Mouse (Mus musculus) myocyte (in vitro differentiated cells): Measurements from ENCODE around the gene Rftn1. TPM values are rescaled to one million over a fixed set of nuclear protein-coding genes. Genes with fewer than 3 reads are reported as not detected.

Source experiments
- H3K27me3 ChIP-seq: one replicate; pipeline ENCODE4 v1.6.1; 2011; ENCODE audit not compliant: control insufficient read depth, insufficient read depth, insufficient read length
- H3K36me3 ChIP-seq: one replicate; pipeline ENCODE4 v1.6.1; 2011; ENCODE audit not compliant: control insufficient read depth, insufficient read depth
- H3K4me2 ChIP-seq: one replicate; pipeline ENCODE4 v1.6.1; 2011; ENCODE audit warnings: low read depth, control low read depth
- H3K4me3 ChIP-seq: one replicate; pipeline ENCODE4 v1.5.1; 2011; ENCODE audit warnings: mild to moderate bottlenecking, control low read depth, moderate library complexity
- H3K79me2 ChIP-seq: one replicate; pipeline ENCODE4 v1.6.1; 2011; ENCODE audit not compliant: control insufficient read depth, insufficient read depth
- H3ac ChIP-seq: one replicate; pipeline ENCODE4 v1.6.1; 2011; ENCODE audit not compliant: control insufficient read depth, insufficient read length
- CEBPB ChIP-seq: IDR thresholded peaks from 2 replicates; pipeline ENCODE4 v1.6.1; 2011; ENCODE audit warnings: mild to moderate bottlenecking, moderate library complexity; ENCODE audit not compliant: poor library complexity, insufficient read depth, severe bottlenecking
- E2F4 ChIP-seq: IDR thresholded peaks from one replicate; pipeline ENCODE4 v1.6.1; 2011; ENCODE audit warnings: mild to moderate bottlenecking, control low read depth, moderate library complexity; ENCODE audit not compliant: insufficient read depth
- MAX ChIP-seq: IDR thresholded peaks from one replicate; pipeline ENCODE4 v1.6.1; 2011; ENCODE audit warnings: low read depth, mild to moderate bottlenecking, control low read depth
- MYOD1 ChIP-seq, 3 experiments: IDR thresholded peaks; one replicate each; pipeline ENCODE4 v1.6.1; 2011; ENCODE audit warnings: control low read depth in 2 of 3, low read depth in 2 of 3, mild to moderate bottlenecking in 2 of 3, moderate library complexity in 1 of 3; ENCODE audit not compliant: insufficient read length in 2 of 3, control insufficient read depth in 1 of 3
- MYOG ChIP-seq, 3 experiments: IDR thresholded peaks; one replicate each; pipeline ENCODE4 v1.6.1; 2011; ENCODE audit warnings: control low read depth in 2 of 3, low read depth in 2 of 3, mild to moderate bottlenecking in 2 of 3; ENCODE audit not compliant: insufficient read length in 2 of 3, control insufficient read depth in 1 of 3, insufficient read depth in 1 of 3
- POLR2A ChIP-seq: IDR thresholded peaks from one replicate; pipeline ENCODE4 v1.6.1; 2011; ENCODE audit warnings: low read depth, mild to moderate bottlenecking, control low read depth, moderate library complexity; ENCODE audit not compliant: insufficient read length
- POLR2AphosphoS2 ChIP-seq: IDR thresholded peaks from one replicate; pipeline ENCODE4 v1.6.1; 2011; ENCODE audit warnings: low read depth, control low read depth; ENCODE audit not compliant: insufficient read length
- REST ChIP-seq: IDR thresholded peaks from one replicate; pipeline ENCODE4 v1.6.1; 2011; ENCODE audit warnings: mild to moderate bottlenecking, control low read depth, moderate library complexity; ENCODE audit not compliant: insufficient read depth, insufficient read length
- SRF ChIP-seq: IDR thresholded peaks from one replicate; pipeline ENCODE4 v1.6.1; 2011; ENCODE audit warnings: low read depth; ENCODE audit not compliant: control insufficient read depth, insufficient read length
- TCF12 ChIP-seq: IDR thresholded peaks from one replicate; pipeline ENCODE4 v1.6.1; 2011; ENCODE audit warnings: mild to moderate bottlenecking, control low read depth; ENCODE audit not compliant: poor library complexity, insufficient read depth, severe bottlenecking
- TCF3 ChIP-seq: IDR thresholded peaks from one replicate; pipeline ENCODE4 v1.6.1; 2011; ENCODE audit warnings: low read depth, control low read depth; ENCODE audit not compliant: insufficient read length
- USF1 ChIP-seq: IDR thresholded peaks from one replicate; pipeline ENCODE4 v1.6.1; 2011; ENCODE audit warnings: low read depth, mild to moderate bottlenecking, control low read depth, moderate library complexity
- polyA plus RNA-seq: library from polyadenylated mRNA; unstranded; fragments of >200 nt; fragmentation: generic; extraction: Trizol; gene quantifications from one replicate; pipeline ENCODE4 v1.2.1, GENCODE M21; 2012; ENCODE audit warnings: missing spikeins

The Rftn1 gene
- polyA plus RNA-seq, 1 experiment, result 0.40 TPM

GRCm38 (mm10) chr17:49974996-49975395 is 215.5 kb downstream of the Rftn1 start:
- Histone ChIP-seq H3K4me3 (no peak overlapping the region), H3K27me3 (no peaks in the 10 kb centered on the region), H3K36me3 (no peaks in the 10 kb centered on the region), H3ac (no peak overlapping the region), H3K79me2 (no peaks in the 10 kb centered on the region), H3K4me2 (no peak overlapping the region)
- TF ChIP-seq MYOD1 (IDR thresholded peaks at IDR 0.05; ENCODE audit: control insufficient read depth in 1 of 3, insufficient read length in 2 of 3, low read depth in 2 of 3) (no peak), REST (no peak), TCF3 (no peak), SRF (no peak), CEBPB (no peak), MAX (no peak), E2F4 (no peak)

- no peak overlapping the region for H3K4me3 ChIP-seq
- H3K27me3 ChIP-seq, result no peaks in the 10 kb centered on the region
- H3K79me2 ChIP-seq, result no peaks in the 10 kb centered on the region
- H3ac ChIP-seq, result no peak overlapping the region
- no peak for TF ChIP-seq MAX
- no peak for TF ChIP-seq E2F4
- TF ChIP-seq TCF12, result no peak
- no peak for TF ChIP-seq CEBPB
- TF ChIP-seq REST, result no peak
- no peak for TF ChIP-seq POLR2A
- TF ChIP-seq MYOD1 (IDR thresholded peaks at IDR 0.05; ENCODE audit: control insufficient read depth in 1 of 3, insufficient read length in 2 of 3, low read depth in 2 of 3), result no peak
- TF ChIP-seq TCF3, result no peak
- TF ChIP-seq POLR2AphosphoS2, result no peak
- no peak overlapping the region for H3K4me2 ChIP-seq
- no peaks in the 10 kb centered on the region for H3K36me3 ChIP-seq
Observed at GRCm38 (mm10) chr17:49972164-49972563, 218.3 kb downstream of the Rftn1 start.

GRCm38 (mm10) chr17:49971057-49971456 is 219.4 kb downstream of the Rftn1 start:
- Histone ChIP-seq H3K79me2 (no peaks in the 10 kb centered on the region), H3K4me2 (no peak overlapping the region), H3K36me3 (no peaks in the 10 kb centered on the region), H3ac (no peak overlapping the region), H3K4me3 (no peak overlapping the region), H3K27me3 (no peaks in the 10 kb centered on the region)
- TF ChIP-seq USF1 (no peak), MAX (no peak), MYOG (IDR thresholded peaks at IDR 0.05; ENCODE audit: control insufficient read depth in 1 of 3, insufficient read depth in 1 of 3, insufficient read length in 2 of 3, low read depth in 2 of 3) (no peak), E2F4 (no peak)

- H3ac ChIP-seq, result no peak overlapping the region
- TF ChIP-seq REST (no peak), E2F4 (no peak)
- no peaks in the 10 kb centered on the region for H3K79me2 ChIP-seq
- no peaks in the 10 kb centered on the region for H3K27me3 ChIP-seq
- no peaks in the 10 kb centered on the region for H3K36me3 ChIP-seq
- no peak overlapping the region for H3K4me3 ChIP-seq
- H3K4me2 ChIP-seq, result no peak overlapping the region
Observed at GRCm38 (mm10) chr17:49968467-49969207, 221.8 kb downstream of the Rftn1 start.

GRCm38 (mm10) chr17:49965846-49966762 is 224.4 kb downstream of the Rftn1 start:
- no peak overlapping the region for H3ac ChIP-seq

More at GRCm38 (mm10) chr17:49965846-49966762, 224.4 kb downstream of the Rftn1 start:
- Histone ChIP-seq H3K79me2 (no peaks in the 10 kb centered on the region), H3K4me3 (no peak overlapping the region), H3K36me3 (no peaks in the 10 kb centered on the region), H3K27me3 (no peaks in the 10 kb centered on the region), H3K4me2 (no peak overlapping the region)
- no peak for TF ChIP-seq POLR2AphosphoS2
- TF ChIP-seq MAX, result no peak
- TF ChIP-seq SRF, result no peak
- TF ChIP-seq TCF3, result no peak
- no peak for TF ChIP-seq MYOD1 (IDR thresholded peaks at IDR 0.05; ENCODE audit: control insufficient read depth in 1 of 3, insufficient read length in 2 of 3, low read depth in 2 of 3)
- TF ChIP-seq REST, result no peak
- no peak for TF ChIP-seq USF1
- no peak for TF ChIP-seq MYOG (IDR thresholded peaks at IDR 0.05; ENCODE audit: control insufficient read depth in 1 of 3, insufficient read depth in 1 of 3, insufficient read length in 2 of 3, low read depth in 2 of 3)
- TF ChIP-seq E2F4, result no peak
- no peak for TF ChIP-seq POLR2A
- TF ChIP-seq CEBPB, result no peak
- TF ChIP-seq TCF12, result no peak
